Mouse (Mus musculus) CH12.LX (cell line): ENCODE data around the gene Cabcoco1.

Source experiments
- CTCF ChIP-seq, 2 experiments: IDR thresholded peaks in 1 of 2; conservative IDR thresholded peaks in 1 of 2; 2 replicates each; pipeline ENCODE4 v1.5.1; 2011 to 2012; ENCODE audit warnings: low read depth in 2 of 2, low read length in 2 of 2, improper control_type of control experiment in 1 of 2, inconsistent platforms in 1 of 2, mild to moderate bottlenecking in 1 of 2, moderate library complexity in 1 of 2
- MAX ChIP-seq: IDR thresholded peaks from 2 replicates; pipeline ENCODE4 v1.6.1; 2011; ENCODE audit warnings: low read length, improper control_type of control experiment
- MEF2A ChIP-seq: IDR thresholded peaks from 2 replicates; pipeline ENCODE4 v1.6.1; 2014; ENCODE audit warnings: low read depth, mild to moderate bottlenecking, inconsistent platforms, low read length, improper control_type of control experiment, borderline replicate concordance
- MXI1 ChIP-seq: IDR thresholded peaks from 2 replicates; pipeline ENCODE4 v1.6.1; 2011; ENCODE audit warnings: mild to moderate bottlenecking, low read depth, low read length, improper control_type of control experiment
- POLR2A ChIP-seq: IDR thresholded peaks from 2 replicates; pipeline ENCODE4 v1.6.1; 2011; ENCODE audit warnings: low read depth, mild to moderate bottlenecking, improper control_type of control experiment, low read length
- ZMIZ1 ChIP-seq: IDR thresholded peaks from 2 replicates; pipeline ENCODE4 v1.6.1; 2012; ENCODE audit warnings: low read depth, mild to moderate bottlenecking, inconsistent platforms, low read length, improper control_type of control experiment

- TF ChIP-seq MEF2A (no peak), MXI1 (no peak), MAX (no peak), CTCF (conservative IDR thresholded peaks at IDR 0.05 in 1 of 2, IDR thresholded peaks at IDR 0.05 in 1 of 2; ENCODE audit: low read depth in 2 of 2, low read length in 2 of 2) (no peak), ZMIZ1 (no peak), POLR2A (no peak)
Observed at GRCm38 (mm10) chr10:68465737-68466327, 75.9 kb downstream of the Cabcoco1 start.
